Mouse (Mus musculus) c-Kit-negative CD71-positive TER-119-positive erythroid progenitor cells, embryonic 14.5 days (primary cell): ENCODE measurements around the gene Sdc4.

ENCODE experiments used
- DNase-seq: peaks from one replicate; pipeline ENCODE4 v3.0.0-alpha.2; 2013; ENCODE audit warnings: low read depth, low spot score

Sdc4 gene

DNA sequence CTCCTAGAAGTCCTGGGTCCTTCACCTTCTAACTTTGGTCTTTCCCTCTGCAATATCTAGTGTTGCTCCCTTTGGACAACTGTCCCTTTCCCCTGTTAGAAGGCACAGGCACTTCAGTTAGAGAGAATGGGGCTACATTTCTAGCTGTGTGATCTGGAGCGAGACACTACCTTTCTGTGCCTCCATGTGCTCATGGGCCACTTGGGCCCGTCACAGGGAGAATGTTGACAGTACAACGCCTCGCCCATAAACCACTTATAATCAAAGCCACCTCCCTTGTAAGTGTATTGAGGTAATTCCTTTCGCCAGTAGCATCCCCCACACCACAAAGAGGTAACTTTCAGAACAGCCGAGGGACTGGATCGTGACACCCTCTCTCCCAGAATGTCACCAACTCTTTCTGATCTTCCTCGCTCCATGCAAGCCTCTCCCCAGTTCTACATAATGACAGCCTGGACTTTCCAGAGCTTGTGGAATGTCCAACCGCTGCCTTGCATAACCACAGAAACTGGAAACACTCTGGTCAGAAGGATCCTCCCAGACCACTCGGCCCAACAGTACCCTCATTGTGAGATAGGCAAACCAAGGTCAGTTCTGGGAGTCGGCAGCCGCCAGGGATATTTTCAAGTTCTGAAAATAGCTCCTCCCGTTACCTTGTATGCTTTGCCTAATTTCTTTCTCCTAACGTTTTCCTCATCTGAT is 5.8 kb upstream of the Sdc4 start:
- DNase-seq, result no peak

DNA sequence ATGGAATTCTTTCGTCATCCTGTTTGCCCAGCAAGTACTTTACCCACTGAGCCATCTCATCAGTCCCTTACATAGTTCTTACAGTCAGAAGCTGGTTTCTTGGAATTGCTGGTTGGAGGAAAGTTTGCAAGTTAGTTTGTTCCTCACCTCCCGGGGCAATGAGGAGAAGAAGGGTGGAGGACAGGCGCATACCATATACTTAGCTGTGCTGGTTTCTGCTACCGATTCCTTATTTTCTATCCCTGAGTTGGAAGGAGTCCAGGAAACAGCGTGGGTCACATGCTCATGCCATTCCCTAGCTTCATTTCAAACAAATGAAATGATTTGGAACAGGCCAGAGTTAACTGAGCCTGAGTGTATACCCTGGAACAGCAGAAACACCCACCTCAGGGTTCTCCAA is 5.2 kb upstream of the Sdc4 start:
- no peak for DNase-seq

DNA sequence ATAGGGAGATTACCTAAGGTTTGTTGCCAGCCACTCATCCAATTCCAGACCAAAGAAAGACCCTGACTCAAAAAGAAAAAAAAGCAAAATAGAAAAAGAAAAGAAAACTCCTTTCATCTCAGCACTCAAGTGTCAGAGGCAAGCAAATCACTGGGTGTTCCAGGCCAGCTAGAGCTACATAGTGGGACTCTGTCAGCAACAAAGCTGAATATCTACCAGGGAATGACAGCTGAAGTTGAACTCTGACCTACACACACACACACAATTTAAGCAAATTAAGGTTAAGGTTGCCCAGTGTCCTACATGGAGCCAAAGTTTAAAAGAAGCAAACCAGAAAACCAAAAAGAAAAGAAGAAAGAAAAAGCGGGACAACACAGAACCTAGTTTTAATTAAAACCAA is 4.5 kb upstream of the Sdc4 start:
- no peak for DNase-seq

DNA sequence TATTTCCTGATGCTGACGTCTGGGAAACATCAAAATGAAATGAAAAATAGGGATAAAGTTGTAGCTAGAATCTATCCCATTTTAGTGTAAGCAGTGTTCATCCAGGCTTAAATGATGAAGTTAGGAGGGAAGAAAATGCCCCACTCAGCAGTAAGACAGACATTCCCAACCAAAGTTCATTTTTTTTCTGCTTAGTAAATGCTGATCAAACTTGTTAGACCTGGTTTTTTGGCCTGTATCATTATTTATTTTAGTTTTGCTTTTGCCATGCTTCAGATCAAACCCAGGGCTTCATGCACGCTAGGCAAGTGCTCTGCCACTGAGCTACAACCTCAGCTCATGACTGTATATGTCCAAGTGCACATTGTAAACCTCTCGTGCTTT is 2.4 kb upstream of the Sdc4 start:
- no peak for DNase-seq

DNA sequence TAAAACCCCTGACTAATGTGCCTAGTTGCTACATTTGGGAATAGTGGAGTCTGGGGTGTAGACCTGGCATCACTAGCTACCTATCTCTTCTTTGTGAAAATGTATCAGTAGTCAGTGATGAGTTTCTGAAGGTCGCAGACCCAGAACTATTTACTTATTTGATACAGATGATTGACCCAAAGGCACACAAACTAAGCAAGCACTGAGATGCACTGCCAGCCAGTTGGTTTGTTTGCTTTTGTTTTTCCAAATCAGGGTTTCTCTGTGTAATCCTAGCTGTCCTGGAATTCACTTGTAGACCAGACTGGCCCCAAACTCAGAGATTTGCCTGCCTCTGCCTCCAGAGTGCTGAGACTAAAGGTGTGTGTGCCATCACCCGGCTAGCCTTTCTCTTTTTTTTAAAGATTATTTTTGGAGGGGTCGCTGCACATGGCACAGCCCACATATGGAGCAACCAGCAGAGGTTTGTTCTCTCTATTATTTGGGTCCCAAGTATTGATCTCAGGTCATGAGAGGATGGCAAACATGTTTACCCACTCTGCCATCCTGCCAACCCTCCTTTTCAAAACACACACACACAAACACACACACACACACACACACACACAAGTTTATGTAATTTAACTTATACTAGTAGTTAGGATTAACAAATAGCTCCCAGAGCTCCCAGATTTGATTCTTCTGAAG is 1.9 kb upstream of the Sdc4 start:
- no peak for DNase-seq

DNA sequence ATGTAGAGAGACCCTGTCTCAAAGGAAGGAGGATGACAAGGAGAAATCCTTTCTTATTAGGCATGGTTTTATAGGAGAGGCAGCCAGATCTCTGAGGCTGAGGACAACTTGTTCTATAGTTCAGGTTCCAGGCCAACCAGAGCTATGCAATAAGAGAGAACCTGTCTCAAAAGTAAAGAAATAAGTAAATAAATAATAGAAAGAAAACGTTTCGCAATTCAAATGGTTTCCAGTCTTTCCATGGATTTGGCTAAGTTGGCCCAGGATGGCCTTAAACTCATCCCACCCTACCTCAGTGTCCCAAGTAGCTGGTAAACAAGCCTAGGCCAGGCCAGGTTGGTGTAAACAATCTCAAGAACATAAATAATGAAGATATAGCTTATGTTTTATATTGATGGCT is 1.0 kb upstream of the Sdc4 start:
- no peak for DNase-seq

DNA sequence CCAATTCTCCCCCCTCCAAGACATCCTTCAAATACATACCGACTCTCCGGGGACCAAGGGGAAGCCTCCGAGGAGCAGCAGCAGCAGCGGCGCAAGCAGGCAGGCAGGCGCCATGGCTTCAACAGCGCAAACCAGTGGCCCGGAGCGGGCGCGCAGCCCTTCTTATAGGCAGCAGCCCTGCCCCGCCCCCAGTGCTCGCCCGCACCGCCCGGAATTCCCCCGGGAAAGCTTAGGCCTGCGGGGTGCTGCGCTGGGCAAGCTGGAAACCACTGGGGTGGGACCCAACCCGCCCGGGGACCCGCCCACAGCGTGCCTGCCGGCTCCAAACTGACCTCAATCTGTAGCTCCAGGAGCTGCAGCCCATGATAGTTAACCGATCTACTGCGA is 643 bp downstream of the Sdc4 start:
- DNase-seq, result no peak

DNA sequence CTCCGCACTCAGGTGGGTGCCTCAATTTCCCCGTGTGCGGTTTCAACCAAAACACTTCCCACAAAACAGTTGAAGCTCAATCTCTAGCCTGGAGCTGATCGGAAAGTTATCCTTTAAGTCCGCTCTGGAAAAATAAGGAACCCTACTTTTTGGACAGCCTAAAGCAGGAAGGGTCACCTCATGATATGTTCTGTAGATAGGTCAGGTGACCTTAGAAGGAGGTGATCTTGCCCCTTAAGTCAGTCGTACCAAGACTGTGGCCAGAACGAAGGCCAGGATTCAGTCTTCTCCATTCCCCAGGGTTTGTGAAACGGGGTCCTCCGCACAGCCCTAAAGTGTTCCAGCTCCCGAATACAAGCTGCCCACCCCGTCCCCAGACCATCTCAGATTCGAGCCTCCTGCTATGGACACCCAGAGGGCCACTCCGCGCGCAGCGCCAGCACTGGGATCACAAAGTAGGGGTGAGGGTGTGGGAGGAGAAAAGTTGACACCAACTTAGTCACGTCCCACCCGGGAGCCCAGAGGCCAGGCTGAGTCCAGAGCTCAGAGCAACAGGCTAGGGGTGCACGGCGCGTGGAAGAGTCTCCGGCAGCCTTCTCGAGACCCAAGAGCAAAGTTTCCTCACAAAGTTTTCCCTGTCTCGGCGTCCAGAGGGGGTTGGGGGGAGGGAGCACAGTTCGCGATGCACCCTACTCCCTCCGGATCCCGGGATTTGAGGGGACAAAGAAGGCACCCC is 1.2 kb downstream of the Sdc4 start:
- DNase-seq, result no peak

DNA sequence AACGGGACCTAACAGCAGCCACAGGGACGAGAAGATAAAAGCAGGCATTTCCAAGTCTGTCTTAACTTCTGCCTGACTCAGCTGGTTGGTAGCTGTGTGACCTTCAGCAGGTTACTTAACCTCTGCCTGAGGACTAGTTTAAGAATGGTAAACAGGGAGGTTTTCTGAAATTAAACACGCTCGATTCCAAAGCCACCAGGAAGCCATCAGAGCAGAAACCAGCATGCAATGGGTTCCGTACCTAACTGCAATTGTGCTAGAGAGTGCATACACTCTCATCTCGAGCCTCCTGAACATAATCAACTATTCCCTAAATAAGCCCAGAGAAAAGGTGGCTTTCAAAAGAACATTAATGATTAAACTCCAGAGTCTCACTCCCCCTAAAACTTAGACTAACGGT is 2.0 kb downstream of the Sdc4 start:
- DNase-seq, result no peak

DNA sequence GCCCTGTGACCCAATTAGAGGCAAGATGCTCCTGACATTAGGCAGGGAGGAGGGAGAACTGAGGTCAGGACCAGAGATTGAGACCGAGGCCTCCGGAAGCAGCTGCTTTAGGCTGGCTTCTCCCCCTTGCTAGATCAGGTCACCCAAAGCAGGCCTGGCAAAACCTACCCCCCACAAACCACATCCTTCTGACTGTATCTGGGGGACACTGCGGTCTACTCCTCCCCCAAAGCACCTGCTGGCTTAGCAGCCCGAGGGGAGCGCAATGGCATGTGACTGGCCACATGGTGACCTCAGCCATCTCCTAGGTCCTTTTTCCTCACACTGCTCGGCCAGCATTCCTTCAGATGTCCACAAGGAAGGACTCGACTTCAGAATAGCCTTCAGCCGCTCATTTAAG is 2.5 kb downstream of the Sdc4 start:
- no peak for DNase-seq

DNA sequence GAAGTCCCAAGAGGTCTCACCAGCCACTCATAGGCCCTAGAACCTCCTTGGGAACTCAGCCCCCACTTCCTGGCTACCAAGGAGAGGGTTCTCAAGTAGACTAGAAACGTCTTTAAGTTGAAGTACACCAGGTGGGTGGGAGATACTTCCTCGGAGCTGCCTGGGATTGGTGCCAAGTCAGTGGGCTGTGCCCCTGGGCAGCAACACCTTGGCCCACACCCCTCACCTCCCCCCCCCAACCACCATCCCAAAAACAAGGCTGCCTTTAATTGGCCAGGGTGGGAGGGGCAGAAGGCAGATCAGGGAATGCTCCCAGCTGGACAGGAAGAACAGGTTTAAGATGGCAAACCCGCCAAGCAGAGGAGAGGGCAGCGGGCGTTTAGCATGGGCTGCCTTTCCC is 3.4 kb downstream of the Sdc4 start:
- DNase-seq, result no peak

DNA sequence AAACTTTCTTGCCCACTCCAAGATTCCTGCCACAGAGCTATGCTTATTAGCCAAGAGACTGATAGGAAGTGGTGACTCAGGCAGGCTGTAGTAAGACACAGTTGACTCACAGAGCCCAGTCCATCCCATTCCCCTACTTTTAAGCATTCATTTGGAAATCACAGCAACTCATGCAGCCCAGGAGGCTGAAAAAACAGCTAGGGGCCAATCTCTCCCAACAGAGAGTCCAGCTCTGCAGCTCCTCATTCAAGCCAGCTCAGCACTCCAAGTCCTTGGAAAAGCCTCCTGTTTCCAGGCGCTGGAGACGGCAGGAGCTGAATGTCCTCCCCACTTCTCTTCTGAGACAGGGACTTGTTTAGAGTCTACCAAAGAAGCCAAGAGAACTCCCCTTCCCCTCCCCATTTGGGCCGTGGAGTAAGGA is 4.7 kb downstream of the Sdc4 start:
- no peak for DNase-seq

DNA sequence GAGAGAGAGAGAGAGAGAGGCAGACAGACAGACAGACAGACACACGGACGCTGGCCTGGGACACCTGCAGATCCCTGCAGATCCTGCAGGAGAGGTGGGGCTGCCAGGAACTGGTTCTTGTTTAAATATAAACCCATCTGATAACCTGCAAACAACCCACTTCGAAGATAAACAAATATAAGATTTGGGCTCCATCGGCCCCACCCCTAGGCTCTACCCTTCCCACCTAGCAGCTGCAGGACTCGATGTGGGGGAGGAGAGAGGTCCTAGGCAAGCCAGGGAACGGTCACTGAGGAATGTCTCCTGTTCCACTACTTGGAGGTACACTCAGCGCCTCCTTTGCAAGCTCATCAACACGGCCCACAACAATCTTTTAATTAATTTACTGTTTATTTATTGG is 5.4 kb downstream of the Sdc4 start:
- DNase-seq, result no peak

DNA sequence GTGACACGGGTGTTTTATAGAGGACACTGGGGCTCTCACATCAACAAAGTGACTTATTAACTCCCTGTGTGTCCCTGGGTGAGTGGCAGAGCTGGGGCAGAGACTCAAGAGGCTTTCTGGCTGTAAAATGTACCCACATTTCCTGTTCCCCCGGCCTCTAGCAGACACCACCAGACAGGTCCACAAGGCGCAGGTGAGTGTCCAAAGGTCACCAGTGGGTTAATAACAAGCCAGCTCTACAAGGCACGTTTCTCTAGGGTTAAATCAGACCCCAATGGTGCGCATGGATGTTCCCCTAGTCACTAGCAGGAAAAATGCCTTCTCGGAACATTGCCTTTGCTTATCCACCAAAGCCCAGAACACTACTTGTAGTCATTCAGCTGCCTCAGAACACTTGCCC is 6.0 kb downstream of the Sdc4 start:
- DNase-seq, result no peak

DNA sequence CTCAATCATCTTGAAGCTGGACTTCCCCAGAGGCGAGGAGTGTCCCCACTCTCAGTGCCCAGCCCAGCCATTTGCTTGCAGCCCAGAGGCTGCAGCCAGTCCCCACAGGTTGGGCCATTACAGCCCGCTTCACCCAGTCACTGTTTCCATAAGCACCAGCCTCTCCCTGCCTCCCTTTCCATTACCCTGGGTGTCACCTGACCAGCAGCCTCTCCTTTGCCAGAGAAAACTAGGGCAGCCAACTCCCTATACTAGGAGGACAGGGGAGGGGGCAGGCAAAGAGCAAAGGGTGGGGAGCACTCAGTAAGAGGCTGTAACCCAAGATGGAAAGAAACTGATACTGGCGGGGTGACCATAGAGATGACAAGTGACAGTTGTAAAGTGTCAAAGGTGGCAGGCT is 6.7 kb downstream of the Sdc4 start:
- no peak for DNase-seq

DNA sequence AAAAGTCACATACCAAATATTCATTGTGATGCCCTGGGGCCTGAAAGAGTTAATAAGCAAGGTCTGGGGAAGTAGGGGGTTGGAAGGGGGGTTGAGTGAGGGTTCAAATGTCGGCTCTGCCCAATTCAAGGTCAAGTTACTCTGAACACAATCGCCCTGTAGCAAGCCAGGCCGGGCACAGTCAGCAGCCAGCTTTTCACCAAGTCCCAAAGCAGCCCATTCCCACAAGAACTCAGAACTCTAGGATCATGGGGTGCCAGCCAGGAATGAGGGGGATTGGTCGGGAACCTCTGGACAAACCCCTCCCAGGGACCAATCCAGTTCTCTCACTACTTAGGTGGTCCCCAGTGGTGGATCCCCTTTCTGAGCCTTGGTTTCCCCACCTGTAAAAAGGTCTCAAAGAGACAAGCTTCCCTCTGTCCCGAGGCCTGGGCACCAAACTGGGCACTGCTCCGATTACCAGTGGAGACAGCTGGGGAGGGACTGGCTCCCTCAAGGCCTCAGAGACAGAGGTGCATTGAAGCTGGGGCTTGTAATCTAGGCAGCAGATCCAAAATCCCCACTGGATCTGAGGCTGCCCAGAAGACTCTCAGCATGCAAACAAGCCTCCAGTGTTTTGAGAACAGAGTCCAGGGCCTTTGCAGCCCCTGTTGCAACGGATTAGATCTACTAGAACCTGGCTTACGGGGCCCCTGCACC is 7.3 kb downstream of the Sdc4 start:
- DNase-seq, result no peak

DNA sequence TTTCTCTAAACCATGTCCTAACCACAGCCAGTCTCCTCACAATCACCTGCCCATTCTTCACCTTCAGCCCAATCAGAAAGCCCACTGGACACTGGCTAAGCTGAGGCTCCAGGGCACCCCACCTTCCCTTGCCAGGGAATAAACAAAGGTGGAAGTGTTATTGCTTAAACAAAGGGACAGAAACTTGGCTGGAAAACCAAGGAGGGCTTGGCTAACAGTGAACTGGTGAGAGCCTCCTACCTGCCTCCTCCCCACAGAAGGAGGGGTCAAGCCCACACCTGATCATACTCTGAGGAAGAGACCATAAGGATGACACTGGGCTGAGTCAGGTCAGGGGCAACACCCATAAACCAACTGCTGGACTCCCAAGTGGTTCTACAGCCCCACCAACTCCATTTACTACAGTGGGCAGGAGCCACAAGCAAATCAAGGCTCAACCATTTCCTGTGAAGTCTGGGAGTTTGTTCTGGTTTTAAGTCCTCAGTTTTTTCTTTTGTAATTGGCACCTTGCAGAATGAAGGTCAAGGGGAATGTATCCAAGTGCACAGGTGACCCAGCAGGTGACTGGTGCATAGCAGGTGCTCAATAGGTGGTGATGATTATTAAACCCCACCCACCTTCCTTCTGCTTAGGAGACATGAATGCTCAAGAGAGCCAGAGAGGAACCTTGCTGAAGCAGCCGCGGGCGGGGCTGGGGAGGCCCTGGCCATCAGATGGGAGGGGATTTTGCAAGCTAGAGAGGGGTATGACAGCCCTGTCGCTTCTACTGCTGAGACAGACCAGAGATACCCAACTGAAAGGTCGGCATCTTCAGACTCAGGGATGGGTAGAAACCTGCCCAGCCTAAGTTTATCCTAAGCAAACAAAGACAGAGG is 8.2 kb downstream of the Sdc4 start:
- no peak for DNase-seq

DNA sequence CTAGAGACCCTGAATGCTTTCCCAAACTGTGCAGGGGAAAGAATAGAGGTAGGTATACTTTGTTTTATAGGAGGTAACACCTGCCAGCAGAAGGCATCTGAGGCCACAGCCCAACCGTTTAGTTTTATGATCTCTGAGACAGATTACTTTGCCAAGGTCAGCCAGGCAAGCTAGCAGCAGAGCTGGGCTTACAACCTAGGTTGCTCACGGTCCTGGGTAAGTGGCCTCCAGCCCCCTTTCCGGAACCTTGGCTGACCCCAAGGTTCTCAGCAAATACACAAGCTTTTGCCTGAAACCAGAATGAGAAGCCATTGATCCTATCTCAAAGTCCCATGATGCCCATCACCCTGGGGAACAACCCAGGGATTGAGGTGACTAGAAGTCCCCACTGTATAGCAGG is 9.0 kb downstream of the Sdc4 start:
- DNase-seq, result no peak

DNA sequence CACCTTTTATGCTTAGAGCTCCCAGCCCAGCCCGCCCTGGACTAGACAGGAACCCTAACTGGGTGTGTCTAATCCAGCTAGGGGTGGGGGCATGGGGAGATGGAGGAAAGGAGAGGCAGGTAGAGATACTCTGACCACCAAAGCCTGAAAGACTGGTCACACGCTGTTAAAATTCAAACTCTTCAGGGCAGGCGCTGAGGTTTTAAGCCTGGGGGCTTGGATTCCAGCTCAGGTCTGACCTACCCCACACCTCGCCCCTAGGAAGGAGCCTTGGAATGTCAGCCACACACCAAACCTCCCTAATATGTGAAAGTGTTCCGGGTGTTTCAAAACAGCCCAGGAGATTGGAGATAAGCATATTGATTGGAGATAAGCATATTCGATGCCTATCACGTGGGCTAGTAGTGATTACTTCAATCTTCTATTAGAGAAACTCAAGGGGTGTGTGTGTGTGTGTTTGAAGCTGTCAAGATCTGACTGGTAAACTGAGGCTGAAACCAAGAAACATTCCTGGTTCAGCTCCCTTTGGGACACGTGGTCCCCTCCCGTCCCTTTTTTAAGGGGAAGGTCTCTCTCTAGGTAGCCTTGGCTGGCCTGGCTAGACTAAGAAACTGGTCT is 10.3 kb downstream of the Sdc4 start:
- DNase-seq, result no peak

DNA sequence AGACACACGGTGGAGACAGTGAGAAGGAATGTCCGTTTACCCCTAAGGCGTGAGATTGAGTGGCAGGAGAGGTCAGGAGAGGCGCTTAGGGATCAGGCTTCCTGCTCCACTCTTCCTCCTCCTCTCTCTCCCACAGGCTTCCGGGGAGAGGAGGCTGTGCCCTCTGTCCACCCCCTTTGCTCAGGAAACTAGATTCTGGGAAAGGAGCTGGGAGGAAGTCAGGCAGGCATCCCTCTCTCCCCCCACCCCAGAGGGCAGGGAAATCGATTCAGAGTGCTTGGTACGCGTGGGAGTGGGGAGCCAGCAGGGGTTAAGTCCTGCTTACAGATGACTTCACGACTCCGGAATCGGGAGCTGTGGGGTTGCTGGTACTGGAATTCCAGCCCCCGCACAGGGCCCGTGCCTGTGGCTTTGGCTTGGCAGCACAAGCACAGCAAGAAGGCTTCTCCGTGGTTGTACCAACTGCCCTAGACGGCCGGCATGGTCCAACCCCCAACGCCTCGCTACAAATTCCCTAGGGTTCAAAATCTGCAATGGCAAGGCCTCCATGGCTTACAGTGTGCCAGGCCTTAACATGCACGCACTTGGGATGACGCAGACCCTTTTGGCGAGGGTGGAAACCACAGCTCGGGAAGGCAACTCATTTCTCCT is 11.0 kb downstream of the Sdc4 start:
- DNase-seq, result no peak
